Mouse (Mus musculus) heart, postnatal 4 days (tissue): ENCODE measurements around the gene Gm19426. TPM values are rescaled to one million over a fixed set of nuclear protein-coding genes. Genes with fewer than 3 reads are reported as not detected.
"Not testable (repeated sequence)": the region's sequence is repeated elsewhere in the genome, so short reads cannot be mapped to it uniquely, and the experiment has no call there.

Source experiments
- DNase-seq: peaks from one replicate; pipeline ENCODE4 v3.0.0; 2021
- total RNA-seq, 2 experiments: library from RNA; stranded (reverse); gene quantifications; 2 replicates each; pipeline ENCODE4 v1.2.3; 2021

Gm19426 gene
- total RNA-seq, 2 experiments from 2014 or later: 8.6 to 9.4 TPM

GRCm38 (mm10) chr2:84744126-84744525 lies 671 bp upstream of the Gm19426 start:
- peak; percentile 36 for DNase-seq

- DNase-seq: peak; percentile 59
Observed at GRCm38 (mm10) chr2:84742451-84743283, 788 bp downstream of the Gm19426 start.

- peak; percentile 34 for DNase-seq
Observed at GRCm38 (mm10) chr2:84741841-84742450, 1.5 kb downstream of the Gm19426 start.

- peak; percentile 46 for DNase-seq
Observed at GRCm38 (mm10) chr2:84740608-84741333, 2.7 kb downstream of the Gm19426 start.

GRCm38 (mm10) chr2:84738271-84738911 lies 5.1 kb downstream of the Gm19426 start:
- DNase-seq: peak; percentile 51

- DNase-seq: peak; percentile 54
Observed at GRCm38 (mm10) chr2:84737451-84737925, 6.0 kb downstream of the Gm19426 start.

- no peak for DNase-seq
Observed at GRCm38 (mm10) chr2:84736312-84737161, 6.9 kb downstream of the Gm19426 start.

- no peak for DNase-seq
Observed at GRCm38 (mm10) chr2:84735346-84735920, 8.0 kb downstream of the Gm19426 start.

GRCm38 (mm10) chr2:84734919-84735318 lies 8.5 kb downstream of the Gm19426 start:
- no peak for DNase-seq

- no peak for DNase-seq
Observed at GRCm38 (mm10) chr2:84734351-84734864, 9.0 kb downstream of the Gm19426 start.

GRCm38 (mm10) chr2:84733579-84734300 lies 9.7 kb downstream of the Gm19426 start, which contains the start of gene Ypel4:
Ypel4 (plus strand) TSS chr2:84734058.
- peak; percentile 42 for DNase-seq

- no peak for DNase-seq
Observed at GRCm38 (mm10) chr2:84732394-84732793, 11.1 kb downstream of the Gm19426 start.

- DNase-seq: no peak
Observed at GRCm38 (mm10) chr2:84731206-84731605, 12.2 kb downstream of the Gm19426 start.

- DNase-seq: not testable (repeated sequence)
Observed at GRCm38 (mm10) chr2:84728191-84728590, 15.3 kb downstream of the Gm19426 start.

GRCm38 (mm10) chr2:84727172-84727858 lies 16.1 kb downstream of the Gm19426 start, which contains the start of gene Clp1:
Clp1 (minus strand) TSS chr2:84727350.
- peak; percentile 96 for DNase-seq

- DNase-seq: no peak
Observed at GRCm38 (mm10) chr2:84726716-84727115, 16.7 kb downstream of the Gm19426 start.

- no peak for DNase-seq
Observed at GRCm38 (mm10) chr2:84725770-84726169, 17.7 kb downstream of the Gm19426 start.

- no peak for DNase-seq
Observed at GRCm38 (mm10) chr2:84723856-84724255, 19.6 kb downstream of the Gm19426 start.

- no peak for DNase-seq
Observed at GRCm38 (mm10) chr2:84721182-84721581, 22.3 kb downstream of the Gm19426 start.
